Mouse (Mus musculus) brown adipose tissue, adult 24 weeks (tissue): ENCODE measurements around the gene Itgb3. TPM values are rescaled to one million over a fixed set of nuclear protein-coding genes. Genes with fewer than 3 reads are reported as not detected.

ENCODE experiments used
- H3K27ac ChIP-seq: fragments of 200-500 bp; replicated peaks from 2 replicates; pipeline ENCODE4 v1.5.1; 2012; ENCODE audit warnings: low read depth, mild to moderate bottlenecking, low read length
- H3K4me1 ChIP-seq: fragments of 200-500 bp; 2 replicates; pipeline ENCODE4 v1.6.1; 2012; ENCODE audit warnings: low read length, mixed read lengths; ENCODE audit not compliant: control insufficient read depth, insufficient read depth, insufficient read length
- H3K4me3 ChIP-seq: fragments of 200-500 bp; 2 replicates; pipeline ENCODE4 v1.5.1; 2012; ENCODE audit warnings: low read depth, mild to moderate bottlenecking, low read length, moderate library complexity; ENCODE audit not compliant: insufficient read depth
- polyA plus RNA-seq: library from polyadenylated mRNA; stranded (reverse); fragments of >200 nt; gene quantifications from 2 replicates; pipeline ENCODE4 v1.2.4, GENCODE M21; 2012; ENCODE audit not compliant: missing spikeins, insufficient read depth, insufficient read length

Itgb3 gene
- polyA plus RNA-seq, 1 experiment, result 0.71 TPM

DNA sequence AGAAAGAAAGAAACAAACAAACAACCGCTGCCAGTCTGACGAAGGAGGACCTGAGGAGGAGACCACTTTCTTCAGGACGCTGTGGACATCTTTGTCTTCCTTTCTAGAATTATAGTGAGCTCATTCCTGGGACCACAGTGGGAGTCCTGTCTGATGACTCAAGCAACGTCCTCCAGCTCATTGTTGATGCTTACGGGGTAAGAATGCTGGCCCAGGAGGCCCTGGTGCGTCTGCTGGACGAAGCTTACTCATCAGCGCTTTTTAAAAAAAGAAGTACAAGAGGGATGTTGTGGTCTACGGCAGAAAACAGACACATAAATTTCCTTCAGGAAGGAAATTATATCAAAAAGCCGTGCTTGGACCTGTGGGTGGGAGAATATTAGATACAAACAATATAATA is 33.1 kb downstream of the Itgb3 start:
- no peak overlapping the region for H3K27ac ChIP-seq
- no peaks in the 10 kb centered on the region for H3K4me1 ChIP-seq
- H3K4me3 ChIP-seq, result no peak overlapping the region

DNA sequence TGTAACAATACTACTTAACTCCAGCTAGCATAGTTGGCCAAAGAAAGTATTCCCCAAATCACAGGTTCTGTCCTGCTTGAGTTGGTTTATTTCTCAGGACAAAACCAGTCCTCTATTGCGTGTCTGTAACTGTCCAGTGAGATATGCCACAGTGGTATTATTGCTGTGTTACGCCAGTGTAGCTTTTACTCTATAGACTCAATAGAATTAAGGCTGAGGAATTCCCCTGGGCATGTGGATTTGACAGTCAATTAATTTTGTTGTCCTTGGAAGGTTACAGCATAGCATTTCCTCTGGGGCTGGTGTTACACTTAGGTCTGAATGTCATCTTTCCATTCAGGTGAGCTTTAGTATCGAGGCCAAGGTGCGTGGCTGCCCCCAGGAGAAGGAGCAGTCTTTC is 35.4 kb downstream of the Itgb3 start:
- Histone ChIP-seq H3K4me3 (no peak overlapping the region), H3K4me1 (no peaks in the 10 kb centered on the region), H3K27ac (no peak overlapping the region)

DNA sequence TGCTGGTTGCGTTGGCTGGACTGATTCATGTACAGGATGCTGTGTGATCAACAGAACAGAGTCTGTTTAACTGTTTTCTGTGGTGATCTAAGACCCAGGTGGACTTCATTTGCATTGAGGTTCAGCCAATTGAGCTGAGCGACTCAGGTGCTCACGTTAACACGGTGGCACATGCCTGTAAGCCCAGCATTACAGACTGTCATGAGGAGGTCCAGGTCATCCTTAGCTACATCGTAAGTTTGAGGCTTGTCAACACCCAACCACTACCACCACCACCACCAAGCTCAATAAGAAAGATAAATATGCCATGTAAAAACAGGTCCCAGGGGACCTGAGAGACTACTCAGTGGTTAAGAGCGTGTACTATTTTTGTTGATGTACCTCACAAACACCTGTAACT is 37.6 kb downstream of the Itgb3 start:
- H3K4me3 ChIP-seq, result no peak overlapping the region
- H3K4me1 ChIP-seq, result no peaks in the 10 kb centered on the region
- H3K27ac ChIP-seq, result no peak overlapping the region

DNA sequence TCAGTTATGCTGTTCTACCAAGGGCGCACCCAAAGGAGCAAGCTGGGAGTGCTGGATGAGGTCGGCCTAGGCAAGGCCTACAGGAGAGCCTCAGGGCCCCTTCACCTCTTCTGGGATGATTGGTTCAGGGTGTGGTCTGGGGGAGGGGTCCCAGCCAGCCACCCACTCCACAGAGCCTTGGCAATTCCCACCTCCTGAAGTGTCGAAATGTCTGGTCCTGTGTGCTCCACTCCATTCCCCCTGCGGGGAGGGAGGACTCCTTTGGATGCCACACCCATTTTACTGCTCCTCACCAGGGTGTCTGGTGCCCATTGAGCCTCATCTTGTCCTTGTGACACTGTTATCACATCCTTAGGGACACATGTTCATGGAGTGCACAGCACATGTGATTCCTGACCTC is 38.4 kb downstream of the Itgb3 start:
- Histone ChIP-seq H3K27ac (no peak overlapping the region), H3K4me3 (no peak overlapping the region), H3K4me1 (no peaks in the 10 kb centered on the region)

DNA sequence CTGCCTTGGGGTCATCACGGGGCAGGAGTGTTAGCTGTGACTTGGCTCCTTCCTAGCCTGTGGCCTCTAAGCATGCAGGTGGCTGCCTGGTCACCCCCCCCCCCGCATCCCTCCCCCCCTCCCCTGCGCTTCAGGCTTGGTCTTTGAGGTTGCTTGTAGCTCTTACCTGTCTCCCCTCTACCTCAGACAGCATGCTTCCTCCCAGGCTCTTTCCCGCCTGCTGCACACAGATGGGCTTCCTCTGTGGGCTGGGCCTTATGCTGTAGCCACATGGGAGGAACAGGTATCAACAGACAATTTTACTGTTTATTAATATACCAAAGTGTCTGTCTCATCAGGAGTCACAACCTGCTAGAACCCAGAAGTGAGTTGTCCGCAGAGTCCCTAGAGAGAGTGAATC is 38.8 kb downstream of the Itgb3 start:
- no peak overlapping the region for H3K27ac ChIP-seq
- no peaks in the 10 kb centered on the region for H3K4me1 ChIP-seq
- no peak overlapping the region for H3K4me3 ChIP-seq

DNA sequence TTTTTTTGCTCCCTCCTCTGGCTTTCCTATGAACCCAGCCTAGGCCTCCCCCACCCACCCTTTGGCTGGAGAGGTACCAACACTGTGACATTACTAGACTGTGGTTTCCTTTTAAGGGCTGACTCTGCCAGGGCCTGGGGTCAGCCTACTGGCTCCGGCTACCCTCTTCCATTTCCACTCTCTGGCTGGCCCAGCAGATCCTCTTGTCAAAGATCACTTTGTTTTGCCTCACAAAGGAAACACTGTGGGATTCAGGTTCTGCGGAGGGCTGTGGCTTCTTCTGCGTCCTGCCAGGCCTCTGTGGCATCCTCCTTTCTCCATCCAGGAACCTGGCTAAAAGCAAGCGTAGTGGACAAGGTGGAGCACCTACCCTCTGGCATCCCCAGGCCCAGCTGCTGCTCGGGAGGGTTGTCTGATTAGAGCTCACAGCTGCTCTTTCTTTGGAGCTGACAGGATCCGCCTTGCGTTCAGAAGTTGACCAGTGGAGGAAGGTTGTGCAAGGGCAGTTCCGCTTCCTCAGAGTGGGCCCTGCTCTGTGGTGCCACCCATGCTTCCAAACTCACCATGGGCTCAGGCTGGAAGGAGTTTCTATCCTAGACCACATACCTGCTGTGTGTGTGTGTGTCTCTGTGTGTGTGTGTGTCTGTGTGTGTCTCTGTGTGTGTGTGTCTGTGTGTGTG is 39.5 kb downstream of the Itgb3 start:
- Histone ChIP-seq H3K4me3 (no peak overlapping the region), H3K27ac (no peak overlapping the region), H3K4me1 (no peaks in the 10 kb centered on the region)

DNA sequence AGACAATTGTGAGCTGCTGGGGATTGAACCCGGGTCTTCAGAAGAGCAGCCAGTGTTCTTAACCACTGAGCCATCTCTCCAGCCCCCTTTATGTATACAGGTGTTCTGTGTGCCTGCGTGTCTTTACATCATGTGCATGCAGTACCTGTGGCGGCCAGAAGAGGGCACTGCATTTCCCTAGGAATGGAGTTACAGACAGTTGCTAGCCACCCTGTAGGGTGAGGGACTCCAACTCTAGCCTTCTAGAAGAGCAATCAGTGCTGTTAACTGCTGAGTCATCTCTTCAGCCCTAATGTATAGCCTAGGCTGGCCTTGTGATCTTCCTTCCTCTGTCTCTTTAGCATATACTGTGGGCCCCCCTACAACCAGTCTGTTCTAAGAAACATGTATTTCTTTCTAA is 40.8 kb downstream of the Itgb3 start:
- H3K4me3 ChIP-seq, result no peak overlapping the region
- no peak overlapping the region for H3K27ac ChIP-seq
- H3K4me1 ChIP-seq, result no peaks in the 10 kb centered on the region

DNA sequence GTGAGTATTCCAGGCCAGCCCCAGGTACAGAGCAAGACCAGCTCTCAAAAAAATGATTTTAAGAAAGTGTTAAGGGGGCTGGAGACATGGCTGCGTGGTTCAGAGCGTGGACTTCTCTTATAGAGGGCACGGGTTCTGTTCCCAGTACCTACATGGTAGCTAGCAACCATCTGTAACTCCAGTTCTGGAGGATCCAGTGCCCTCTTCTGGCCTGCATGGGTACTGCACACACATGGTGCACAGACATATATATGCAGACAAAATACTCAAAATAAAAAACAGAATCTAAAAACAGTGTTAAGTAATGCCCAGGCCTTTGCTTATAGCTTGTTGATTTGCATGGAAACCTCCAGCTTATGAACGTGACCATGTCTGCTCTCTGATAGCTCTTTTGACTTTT is 52.8 kb downstream of the Itgb3 start:
- no peak overlapping the region for H3K27ac ChIP-seq
- no peaks in the 10 kb centered on the region for H3K4me1 ChIP-seq
- no peak overlapping the region for H3K4me3 ChIP-seq

DNA sequence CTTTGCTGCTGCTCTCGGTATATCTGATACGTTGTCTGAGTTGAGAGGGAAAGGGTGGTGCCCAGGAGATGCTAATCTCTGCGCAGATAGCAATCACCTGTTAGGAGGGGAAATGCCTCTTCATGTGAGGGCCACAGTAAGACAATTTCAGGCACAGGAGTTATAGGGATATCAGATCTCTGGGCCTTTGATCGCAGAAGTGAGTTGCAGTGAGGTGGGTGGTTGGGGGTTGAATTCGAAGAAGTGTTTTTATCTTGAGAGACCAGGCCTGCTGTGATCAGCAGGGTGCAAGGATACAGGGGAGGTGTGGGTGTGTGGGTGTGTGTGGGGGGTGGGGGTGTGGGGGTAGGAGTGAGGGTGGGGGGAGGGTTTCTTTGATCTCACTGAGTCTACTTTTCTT is 53.3 kb downstream of the Itgb3 start:
- no peak overlapping the region for H3K27ac ChIP-seq
- H3K4me3 ChIP-seq, result no peak overlapping the region
- no peaks in the 10 kb centered on the region for H3K4me1 ChIP-seq

DNA sequence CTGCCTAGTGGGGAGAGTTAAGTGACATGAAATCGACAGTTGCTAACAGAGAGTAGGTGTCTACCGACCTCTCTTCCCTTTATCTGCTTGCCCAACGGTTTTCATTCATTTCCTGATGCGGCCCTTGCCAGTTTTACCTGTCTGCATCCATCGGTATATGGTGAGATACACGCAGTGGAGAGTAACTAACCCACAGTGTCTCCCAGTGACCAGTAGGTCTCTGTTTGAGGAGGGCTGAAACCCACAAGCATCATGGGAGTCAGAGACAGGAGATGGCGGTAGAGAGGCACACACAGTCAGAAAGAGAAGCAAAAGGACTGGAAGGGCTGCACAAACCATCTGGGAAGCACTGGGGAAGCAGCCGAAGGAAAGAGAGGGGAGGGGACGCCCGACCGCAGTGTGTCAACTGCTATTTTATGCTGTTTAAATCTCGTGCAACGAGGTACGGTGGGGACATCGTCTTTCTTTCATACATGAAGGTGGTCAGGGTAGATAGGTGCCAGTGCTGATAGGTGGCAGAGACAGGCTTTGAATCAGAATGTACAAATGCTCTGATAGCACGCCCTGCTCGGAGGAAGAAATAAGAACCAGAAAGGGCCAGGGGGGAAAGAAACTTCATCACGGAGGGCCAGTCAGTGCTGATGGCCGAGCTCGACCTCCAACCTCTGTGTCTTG is 53.9 kb downstream of the Itgb3 start:
- no peaks in the 10 kb centered on the region for H3K4me1 ChIP-seq
- no peak overlapping the region for H3K4me3 ChIP-seq

DNA sequence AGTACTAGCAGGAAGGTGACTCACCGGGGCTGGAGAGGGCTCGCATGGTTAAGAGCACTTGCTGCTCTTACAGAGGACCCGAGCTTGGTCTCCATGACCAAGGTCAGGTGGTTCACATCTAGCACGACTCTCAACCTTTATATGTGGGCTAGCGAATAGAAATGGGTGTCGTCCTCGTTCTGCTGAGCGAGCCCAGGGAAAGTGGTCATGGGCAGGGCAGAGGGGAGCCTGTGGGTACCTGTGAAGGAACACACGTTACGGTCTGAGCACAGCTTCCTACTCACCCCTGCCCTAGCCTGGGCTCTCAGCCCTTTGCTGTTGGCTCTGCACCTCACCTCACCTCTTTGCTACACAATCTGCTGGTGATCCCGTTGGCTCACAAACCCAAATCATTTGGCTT is 54.8 kb downstream of the Itgb3 start:
- H3K4me1 ChIP-seq, result no peaks in the 10 kb centered on the region
- H3K27ac ChIP-seq, result no peak overlapping the region
- H3K4me3 ChIP-seq, result no peak overlapping the region

More for the DNA sequence above, 53.9 kb downstream of the Itgb3 start:
- H3K27ac ChIP-seq, result no peak overlapping the region

DNA sequence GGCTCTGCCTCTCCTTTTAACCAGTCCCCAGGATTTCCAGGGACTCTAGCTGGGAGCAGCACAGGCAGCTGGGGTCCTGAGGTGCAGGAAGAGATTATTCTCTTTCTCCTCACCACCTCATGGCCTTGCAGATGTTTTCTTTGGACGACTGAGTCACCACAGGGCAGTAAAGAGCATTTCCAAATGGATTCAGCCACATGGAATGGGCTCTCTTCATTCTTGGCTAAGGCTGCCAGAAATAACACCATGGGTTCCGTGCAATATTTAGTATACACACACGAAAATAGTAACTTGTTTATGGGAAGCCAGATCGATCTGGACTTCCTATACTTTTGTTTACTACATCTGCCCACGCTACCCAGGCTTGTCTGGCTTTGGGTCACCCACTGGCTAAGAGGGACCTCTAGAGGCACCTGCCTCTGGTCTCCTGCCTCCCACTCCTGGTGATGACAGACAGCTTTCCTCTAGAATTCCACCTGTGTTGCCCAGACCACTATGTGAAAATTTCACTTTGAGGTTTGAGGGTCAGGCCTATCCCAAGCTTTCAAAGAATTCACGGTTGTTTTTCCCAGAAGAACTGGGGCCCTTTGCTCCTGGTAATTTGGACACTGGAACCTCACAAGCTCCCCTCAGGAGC is 55.6 kb downstream of the Itgb3 start:
- H3K4me3 ChIP-seq, result no peak overlapping the region
- no peak overlapping the region for H3K27ac ChIP-seq
- no peaks in the 10 kb centered on the region for H3K4me1 ChIP-seq

DNA sequence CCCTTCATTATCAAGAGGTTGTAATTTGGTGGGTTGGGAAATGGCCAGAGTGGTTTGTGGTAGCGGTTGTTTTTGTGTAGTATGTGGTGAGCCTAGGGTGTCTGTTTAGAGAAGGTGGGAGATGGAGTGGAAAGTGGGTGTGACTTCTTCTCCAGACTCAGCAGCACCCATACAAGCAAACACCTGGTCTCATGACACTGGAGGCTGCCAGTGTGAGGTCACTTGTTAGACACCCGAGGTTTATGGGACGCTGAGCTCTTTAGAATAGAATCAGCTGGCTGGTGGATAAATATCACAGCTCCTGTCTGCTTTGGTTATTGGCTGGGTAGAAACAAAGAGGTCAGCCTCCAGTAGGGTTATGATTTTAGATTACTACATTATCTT is 56.1 kb downstream of the Itgb3 start:
- Histone ChIP-seq H3K4me1 (no peaks in the 10 kb centered on the region), H3K27ac (no peak overlapping the region), H3K4me3 (no peak overlapping the region)

DNA sequence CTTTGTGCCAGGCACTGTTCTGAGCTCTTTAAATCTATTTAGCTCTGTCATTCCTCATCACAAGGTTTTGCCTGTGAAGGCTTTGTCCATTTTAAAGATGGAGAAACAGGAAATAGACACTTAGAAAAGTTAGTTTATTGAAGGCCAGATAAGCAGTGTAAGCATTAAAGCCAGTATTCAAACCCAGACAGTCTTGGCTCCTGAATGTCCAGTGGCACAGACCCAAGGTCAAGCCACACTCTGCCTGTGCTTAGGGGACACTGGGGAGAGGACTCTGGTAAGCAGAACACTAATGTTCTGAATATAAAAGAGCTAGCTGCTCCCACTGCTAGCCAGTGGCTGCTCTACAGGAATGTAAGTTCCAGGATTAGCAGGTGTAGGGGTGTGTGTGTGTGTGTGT is 56.6 kb downstream of the Itgb3 start:
- Histone ChIP-seq H3K4me3 (no peak overlapping the region), H3K4me1 (no peaks in the 10 kb centered on the region), H3K27ac (no peak overlapping the region)

DNA sequence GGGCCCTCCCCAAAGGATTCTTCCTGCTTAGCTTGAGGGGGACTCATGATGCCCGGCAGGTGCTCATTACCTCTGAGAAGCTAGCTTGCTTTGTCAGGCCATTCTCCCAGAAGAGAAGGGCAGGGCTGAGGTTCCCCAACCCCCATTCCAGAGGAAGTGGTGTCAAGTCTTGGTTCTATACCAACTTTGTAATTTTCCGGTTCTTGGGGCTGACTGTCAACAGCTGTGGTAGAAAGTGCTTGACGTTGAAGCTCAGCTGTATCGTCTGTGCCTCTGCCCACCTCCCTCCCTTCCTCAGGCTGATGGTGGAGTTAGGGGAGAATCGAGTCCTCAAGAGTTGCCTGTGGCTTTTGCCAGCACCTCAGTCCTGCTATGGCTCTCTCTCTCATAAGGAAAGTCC is 59.6 kb downstream of the Itgb3 start:
- H3K4me1 ChIP-seq, result no peaks in the 10 kb centered on the region

DNA sequence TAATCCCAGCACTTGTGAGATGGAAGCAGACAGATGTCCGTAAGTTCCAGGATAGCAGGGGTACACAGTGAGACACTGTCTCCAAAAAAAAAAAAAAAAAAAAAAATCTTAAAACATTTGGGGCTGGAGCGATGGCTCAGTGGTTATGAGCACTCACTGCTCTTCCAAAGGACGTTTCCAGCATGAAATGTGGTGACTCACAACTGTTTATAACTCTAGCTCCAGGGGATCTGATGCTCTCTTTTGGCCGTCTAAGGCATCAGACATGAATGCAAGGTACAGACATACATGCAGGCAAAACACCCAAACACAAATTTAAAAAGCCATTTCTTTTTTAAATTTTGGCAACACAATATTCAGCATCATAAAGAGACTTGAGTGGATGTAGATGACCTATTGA is 65.6 kb downstream of the Itgb3 start:
- Histone ChIP-seq H3K4me3 (no peak overlapping the region), H3K27ac (no peak overlapping the region), H3K4me1 (no peaks in the 10 kb centered on the region)

More for the DNA sequence above, 59.6 kb downstream of the Itgb3 start:
- H3K4me3 ChIP-seq, result no peak overlapping the region
- H3K27ac ChIP-seq, result no peak overlapping the region
